Mouse (Mus musculus): ENCODE measurements around the gene Cib1.
A peak's percentile ranks its signal among the peaks of the same experiment; 100 is the strongest.

DNA sequence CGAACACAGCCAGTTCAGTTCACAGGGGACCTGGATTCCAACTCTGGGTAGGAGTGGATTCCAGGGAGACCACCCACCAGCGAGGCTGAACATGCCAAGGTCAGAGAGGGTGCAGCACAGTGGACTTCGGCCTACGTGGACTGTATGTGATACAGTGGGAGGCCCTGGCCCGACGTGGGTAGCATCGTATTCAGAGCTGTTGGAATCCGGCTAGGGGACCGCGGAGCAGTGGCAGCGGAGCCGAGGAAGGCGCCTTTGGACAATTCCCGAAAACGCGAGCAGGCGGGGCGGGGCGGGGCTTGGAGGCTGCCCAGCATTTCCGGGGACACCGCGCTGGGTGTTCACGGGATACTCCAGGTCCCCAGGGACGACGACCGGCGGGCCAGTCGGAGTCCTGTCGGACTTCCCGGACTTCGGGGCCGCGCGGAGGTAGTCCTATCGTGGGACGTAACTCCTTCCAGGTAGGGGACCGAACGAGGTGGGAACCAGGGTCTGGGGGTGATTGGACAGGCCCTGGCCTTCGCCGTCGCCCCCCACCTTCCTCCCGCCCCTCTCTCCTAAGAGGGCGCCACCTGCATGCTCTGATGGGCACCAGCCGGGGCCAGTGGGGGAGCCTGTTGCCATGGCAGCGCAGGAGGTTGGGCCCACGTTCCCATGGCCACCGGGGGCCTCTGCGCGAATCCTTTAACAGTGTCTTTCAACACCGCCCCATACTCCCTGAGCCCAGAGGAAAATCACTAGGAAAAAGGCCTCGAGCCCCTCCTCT is 45.9 kb downstream of the Cib1 start, which contains the start of gene Sema4b:
- TF ChIP-seq CTCF (conservative IDR thresholded peaks at IDR 0.05; ENCODE audit: insufficient read depth, insufficient read length, low read depth, low read length) (0 out of 2 replicates have a peak, but pooled peaks have one; percentile 0), POLR2A (IDR thresholded peaks at IDR 0.05; ENCODE audit: low read depth, low read length) (peak; percentile 64)

All from kidney, adult 2 months (tissue).